Mouse (Mus musculus) neural tube, embryonic 11.5 days (tissue): ENCODE measurements around the gene Sltm. TPM values are rescaled to one million over a fixed set of nuclear protein-coding genes. Genes with fewer than 3 reads are reported as not detected.

Experiments used
- ATAC-seq: fragments of 200-750 bp; cut with Nextera tagmentation; 2 replicates; pipeline ENCODE4 v1.8.0; 2017; ENCODE audit warnings: moderate number of reproducible peaks, mild to moderate bottlenecking, moderate TSS enrichment, moderate library complexity; ENCODE audit not compliant: insufficient read depth, low FRiP score, low TSS enrichment
- DNase-seq: peaks from one replicate; pipeline ENCODE4 v3.0.0-alpha.2; 2015; ENCODE audit warnings: low spot score
- H3K27ac ChIP-seq: fragments of 300-500 bp; sonication (generic); 2 replicates; pipeline ENCODE4 v1.5.1; 2014; ENCODE audit warnings: low read depth, mild to moderate bottlenecking, low read length
- H3K27me3 ChIP-seq: fragments of 300-500 bp; sonication (generic); 2 replicates; pipeline ENCODE4 v1.6.1; 2014; ENCODE audit warnings: mild to moderate bottlenecking, low read length, mixed read lengths; ENCODE audit not compliant: control insufficient read depth, insufficient read depth
- H3K36me3 ChIP-seq: fragments of 300-500 bp; sonication (generic); 2 replicates; pipeline ENCODE4 v1.6.1; 2014; ENCODE audit warnings: mild to moderate bottlenecking, low read length, moderate library complexity, mixed read lengths; ENCODE audit not compliant: control insufficient read depth, insufficient read depth
- H3K4me1 ChIP-seq: fragments of 300-500 bp; sonication (generic); 2 replicates; pipeline ENCODE4 v1.6.1; 2014; ENCODE audit warnings: low read length, mixed read lengths; ENCODE audit not compliant: control insufficient read depth, insufficient read depth
- H3K4me2 ChIP-seq: fragments of 300-500 bp; sonication (generic); 2 replicates; pipeline ENCODE4 v1.6.1; 2014; ENCODE audit warnings: low read depth, mild to moderate bottlenecking, moderate library complexity
- H3K4me3 ChIP-seq: fragments of 300-500 bp; sonication (generic); 2 replicates; pipeline ENCODE4 v1.5.1; 2014; ENCODE audit warnings: low read depth, low read length
- H3K9ac ChIP-seq: fragments of 300-500 bp; sonication (generic); 2 replicates; pipeline ENCODE4 v1.6.1; 2014; ENCODE audit warnings: mild to moderate bottlenecking, low read length
- H3K9me3 ChIP-seq: fragments of 300-500 bp; sonication (generic); 2 replicates; pipeline ENCODE4 v1.6.1; 2016; ENCODE audit warnings: low read length; ENCODE audit not compliant: control insufficient read depth
- WGBS: fragments of 180-500 bp; shearing (Covaris S2); extraction: QIAGEN DNeasy Blood & Tissue Kit; methylation state at CpG from one replicate; pipeline ENCODE4 v1.1.7; 2014; 5-methylcytosine and 5-hydroxymethylcytosine counted together
- polyA plus RNA-seq: library from polyadenylated mRNA; unstranded; fragments of >200 nt; fragmentation: Nextera tagmentation; extraction: Ambion mirVana; gene quantifications from 2 replicates; pipeline ENCODE4 v1.2.1, GENCODE M21; 2014

Gene Sltm
- 63.3 and 70.7 TPM in 2 replicates for polyA plus RNA-seq

DNA sequence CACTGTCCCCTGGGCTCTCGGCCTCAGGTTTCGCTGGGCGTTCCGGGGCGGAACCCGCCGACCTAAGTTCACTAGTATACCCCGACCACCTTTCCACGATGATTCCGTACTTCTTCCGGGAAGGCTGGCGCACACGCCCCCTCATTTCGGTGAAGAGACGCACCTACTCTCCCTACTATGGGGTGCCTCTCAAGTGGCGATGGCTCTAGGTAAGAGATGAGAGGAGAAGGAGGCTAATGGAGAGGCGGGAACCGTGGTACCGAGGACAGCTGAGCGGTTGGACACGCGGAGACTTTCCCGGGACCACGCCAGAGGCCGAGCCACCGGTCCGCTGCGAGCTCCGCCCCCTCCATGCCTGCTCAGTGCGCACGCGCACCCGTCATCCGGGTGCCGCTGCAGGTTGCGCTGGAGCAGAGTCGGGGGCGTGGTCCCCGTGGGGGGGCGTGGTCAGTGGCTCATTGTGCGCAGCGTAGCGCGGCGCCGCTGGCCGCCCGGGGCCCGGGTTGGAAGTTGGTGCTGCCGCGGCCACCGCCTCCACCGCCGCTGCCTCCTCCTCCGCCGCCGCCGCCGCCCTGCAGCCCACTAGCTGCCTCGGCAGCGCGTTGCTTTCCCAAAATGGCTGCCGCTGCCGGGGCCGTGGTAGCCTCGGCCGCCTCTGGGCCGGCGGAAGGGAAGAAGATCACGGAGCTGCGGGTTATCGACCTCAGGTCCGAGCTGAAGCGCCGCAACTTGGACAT lies at the start of gene Sltm:
Gene Sltm, plus strand, starts transcription at position 450 of the 737 bp plus-strand sequence.
- H3K27me3 ChIP-seq, result no peaks in the 10 kb centered on the region
- ATAC-seq (peak; percentile 96), DNase-seq (peak; percentile 99)
- H3K4me2 ChIP-seq, result peak within 1 kb of the TSS; percentile 87
- peak within 1 kb of the TSS; percentile 84 for H3K4me3 ChIP-seq
- H3K9ac ChIP-seq, result peak within 1 kb of the TSS; percentile 98
- H3K27ac ChIP-seq, result peak within 1 kb of the TSS; percentile 97
- under 1% methylated on average over 71 of the region's 75 CpGs for WGBS
- peaks cover 4% of the 10 kb centered on the region for H3K4me1 ChIP-seq
- H3K9me3 ChIP-seq, result no peaks in the 10 kb centered on the region
- no peaks in the 10 kb centered on the region for H3K36me3 ChIP-seq

- Histone ChIP-seq H3K4me3 (no peak overlapping the region), H3K9ac (no peak overlapping the region), H3K27ac (no peak overlapping the region), H3K4me1 (no peaks in the 10 kb centered on the region), H3K27me3 (no peaks in the 10 kb centered on the region), H3K36me3 (no peaks in the 10 kb centered on the region), H3K4me2 (no peak overlapping the region), H3K9me3 (no peaks in the 10 kb centered on the region)
- WGBS, result 89% methylated on average over 2 of the region's 2 CpGs
- ATAC-seq (no peak), DNase-seq (no peak)
Measured at GRCm38 (mm10) chr9:70493038-70493437, 49.5 kb upstream of the Sltm start.

DNA sequence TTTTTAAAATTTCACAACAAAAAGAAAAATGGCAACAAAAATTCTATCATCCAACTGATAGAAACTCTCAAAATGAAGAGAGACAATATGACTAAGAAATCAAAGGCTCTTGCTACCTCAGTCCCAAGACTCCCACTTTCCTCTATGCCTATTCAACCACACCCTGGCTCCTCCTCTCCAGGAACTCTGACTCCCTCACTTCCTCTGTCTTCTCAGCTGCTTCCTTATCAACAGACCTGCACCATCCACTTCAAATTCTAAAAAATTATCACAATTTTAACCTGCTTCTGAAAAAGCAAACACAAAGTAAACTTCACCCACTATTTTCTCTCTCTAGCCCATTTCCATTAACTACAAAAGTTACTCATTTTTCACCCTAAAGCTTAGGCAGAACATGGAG lies 45.6 kb upstream of the Sltm start:
- H3K36me3 ChIP-seq, result no peaks in the 10 kb centered on the region

DNA sequence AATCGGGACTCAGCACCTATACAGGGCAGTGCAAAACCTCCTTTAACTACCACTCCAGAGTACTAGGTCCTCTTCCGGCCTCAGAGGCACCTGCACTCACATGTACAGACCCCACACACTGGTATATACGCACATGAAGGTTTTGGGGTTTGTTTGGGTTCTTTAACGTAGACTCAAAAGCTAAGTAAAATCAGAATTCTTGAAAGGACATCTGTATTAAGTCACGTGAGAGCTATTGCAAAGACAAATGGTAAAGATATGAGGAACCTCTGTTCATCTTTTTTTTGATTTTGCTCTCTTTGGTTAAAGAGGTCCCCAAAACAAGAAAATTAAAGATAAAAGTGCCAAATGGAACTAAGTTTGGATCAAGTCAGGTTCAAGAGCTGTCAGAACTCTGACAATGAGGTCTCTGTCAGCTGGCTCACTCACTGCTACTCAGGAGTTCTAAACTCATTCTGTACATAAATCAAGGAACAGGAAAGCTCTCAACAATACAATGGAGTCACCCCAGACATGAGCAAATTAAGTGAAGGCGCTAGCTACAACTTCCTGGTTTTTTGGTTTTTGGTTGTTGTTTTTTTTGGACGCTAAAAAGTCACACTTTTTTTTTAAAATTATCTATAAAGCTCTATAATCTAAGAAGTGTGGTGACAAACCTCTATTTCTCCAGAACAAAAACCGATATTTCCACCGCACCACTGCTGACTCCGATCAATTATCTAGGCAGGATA lies 40.1 kb upstream of the Sltm start:
- H3K4me3 ChIP-seq, result peak overlapping the region; percentile 81
- DNase-seq (no peak), ATAC-seq (no peak)
- H3K4me2 ChIP-seq, result peak overlapping the region; percentile 57
- peak overlapping the region; percentile 98 for H3K27ac ChIP-seq
- peak overlapping the region; percentile 93 for H3K9ac ChIP-seq
- WGBS, result 41% methylated on average over 10 of the region's 10 CpGs
- H3K36me3 ChIP-seq, result no peaks in the 10 kb centered on the region
- no peaks in the 10 kb centered on the region for H3K27me3 ChIP-seq
- H3K9me3 ChIP-seq, result no peaks in the 10 kb centered on the region
- peaks cover 6% of the 10 kb centered on the region; the same call in 1 of the 2 replicates for H3K4me1 ChIP-seq

More for the DNA sequence above, 45.6 kb upstream of the Sltm start:
- Histone ChIP-seq H3K4me1 (no peaks in the 10 kb centered on the region), H3K9ac (no peak overlapping the region), H3K27me3 (no peaks in the 10 kb centered on the region), H3K4me2 (no peak overlapping the region), H3K27ac (no peak overlapping the region), H3K4me3 (no peak overlapping the region), H3K9me3 (no peaks in the 10 kb centered on the region)
- DNase-seq (no peak), ATAC-seq (no peak)

GRCm38 (mm10) chr9:70503015-70503603 lies 39.4 kb upstream of the Sltm start:
- WGBS, result under 1% methylated on average over 37 of the region's 70 CpGs
- Histone ChIP-seq H3K4me3 (peak overlapping the region; percentile 81), H3K27me3 (no peaks in the 10 kb centered on the region), H3K4me2 (peak overlapping the region; percentile 57), H3K4me1 (peaks cover 6% of the 10 kb centered on the region; the same call in 1 of the 2 replicates), H3K36me3 (no peaks in the 10 kb centered on the region), H3K9ac (peak overlapping the region; percentile 93), H3K27ac (peak overlapping the region; percentile 98), H3K9me3 (no peaks in the 10 kb centered on the region)
- ATAC-seq (peak; percentile 92), DNase-seq (no peak)

DNA sequence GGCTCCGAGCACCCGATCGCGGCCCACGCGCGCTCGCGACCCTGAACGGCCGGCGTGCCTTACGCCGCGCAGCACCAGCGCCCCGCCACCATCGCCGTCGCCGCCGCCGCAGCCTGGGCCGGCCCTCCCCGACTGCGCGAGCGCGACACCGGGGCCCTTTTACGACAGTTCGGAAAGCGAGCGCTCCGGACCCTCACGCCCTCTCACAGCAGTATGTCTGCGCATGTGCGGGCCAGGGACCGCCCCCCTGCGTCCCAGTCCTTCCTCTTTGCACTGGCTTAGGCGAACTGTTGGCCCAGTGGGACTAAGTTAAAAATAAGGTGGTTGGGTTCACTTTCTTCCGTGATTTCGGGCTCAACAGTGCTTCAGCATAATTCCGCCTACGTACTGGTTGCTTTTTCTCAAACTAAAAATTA lies 38.9 kb upstream of the Sltm start, which contains the start of gene Rnf111:
Gene Rnf111, minus strand, starts transcription at position 100 of the 416 bp plus-strand sequence.
- no peaks in the 10 kb centered on the region for H3K9me3 ChIP-seq
- under 1% methylated on average over 40 of the region's 45 CpGs for WGBS
- peak within 1 kb of the TSS; percentile 57 for H3K4me2 ChIP-seq
- H3K36me3 ChIP-seq, result no peaks in the 10 kb centered on the region
- DNase-seq (peak; percentile 96), ATAC-seq (peak; percentile 94)
- peak within 1 kb of the TSS; percentile 93 for H3K9ac ChIP-seq
- peaks cover 6% of the 10 kb centered on the region; the same call in 1 of the 2 replicates for H3K4me1 ChIP-seq
- H3K27ac ChIP-seq, result peak within 1 kb of the TSS; percentile 98
- no peaks in the 10 kb centered on the region for H3K27me3 ChIP-seq
- H3K4me3 ChIP-seq, result peak within 1 kb of the TSS; percentile 81

- H3K36me3 ChIP-seq, result no peaks in the 10 kb centered on the region
- peaks cover 6% of the 10 kb centered on the region; the same call in 1 of the 2 replicates for H3K4me1 ChIP-seq
- H3K27ac ChIP-seq, result no peak overlapping the region
- no peaks in the 10 kb centered on the region for H3K9me3 ChIP-seq
- H3K4me2 ChIP-seq, result no peak overlapping the region
- ATAC-seq, result no peak
- 78% methylated on average over 2 of the region's 2 CpGs for WGBS
- no peak overlapping the region for H3K9ac ChIP-seq
- DNase-seq, result no peak
- no peaks in the 10 kb centered on the region for H3K27me3 ChIP-seq
- no peak overlapping the region for H3K4me3 ChIP-seq
Measured at GRCm38 (mm10) chr9:70506186-70506585, 36.4 kb upstream of the Sltm start.

DNA sequence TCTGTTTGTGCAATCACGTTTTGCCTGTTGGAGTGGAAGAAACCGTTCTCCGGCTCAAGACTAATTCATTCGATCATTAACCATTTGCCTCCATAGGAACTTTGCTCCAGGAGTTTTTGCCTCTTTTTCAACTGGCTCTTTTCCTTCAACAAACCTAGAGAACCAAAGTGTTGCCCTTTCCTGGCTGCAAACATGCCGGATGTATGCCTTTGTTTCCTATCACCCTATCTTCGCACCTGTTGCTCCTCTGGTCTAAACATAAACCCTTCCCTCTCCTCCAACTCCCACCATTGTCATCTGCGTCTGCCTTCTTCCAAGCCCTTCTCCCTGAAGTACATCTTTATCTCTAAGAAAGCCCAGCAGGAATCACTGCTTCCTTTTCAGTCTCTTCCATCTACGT lies 35.8 kb upstream of the Sltm start:
- Histone ChIP-seq H3K4me3 (no peak overlapping the region), H3K4me2 (no peak overlapping the region), H3K9ac (no peak overlapping the region), H3K4me1 (peaks cover 6% of the 10 kb centered on the region; the same call in 1 of the 2 replicates), H3K27me3 (no peaks in the 10 kb centered on the region), H3K9me3 (no peaks in the 10 kb centered on the region), H3K36me3 (no peaks in the 10 kb centered on the region), H3K27ac (no peak overlapping the region)
- no peak for DNase-seq
- ATAC-seq, result no peak
- WGBS, result 81% methylated on average over 8 of the region's 8 CpGs
